Mouse (Mus musculus) heart, postnatal 25 days (tissue): Measurements from ENCODE around the gene Scn1a. TPM values are rescaled to one million over a fixed set of nuclear protein-coding genes. Genes with fewer than 3 reads are reported as not detected.

ENCODE experiments used
- DNase-seq: peaks from one replicate; pipeline ENCODE4 v3.0.0; 2022; ENCODE audit warnings: low spot score
- intact Hi-C: fragments of 180-260 bp; cut with DNase I; formaldehyde crosslinking; loops from one replicate; pipeline ENCODE4 v1.15.1; 2025
- total RNA-seq, 2 experiments: library from RNA; stranded (reverse); gene quantifications; 2 replicates each; pipeline ENCODE4 v1.2.3; 2021

Scn1a gene
- total RNA-seq: not detected

DNA sequence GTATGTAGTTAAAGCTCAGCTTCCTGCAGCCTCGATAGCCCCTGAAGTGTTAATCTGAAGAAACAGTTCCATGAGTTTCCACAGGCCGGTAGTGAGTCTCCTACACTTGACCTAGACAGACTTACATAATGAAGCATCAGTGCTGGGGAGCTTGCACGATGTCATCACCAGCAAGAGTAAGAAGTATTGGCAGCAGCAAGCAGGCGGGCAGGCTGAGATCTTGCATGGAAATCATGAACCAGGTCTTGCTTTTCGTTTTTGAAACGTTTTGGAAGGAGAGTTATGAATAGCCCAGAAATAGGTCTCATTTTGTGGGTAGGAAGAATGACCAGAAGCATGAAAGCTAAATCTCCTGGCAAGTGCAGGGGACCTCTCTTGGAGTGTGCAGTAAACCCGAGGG lies at the start of gene Scn1a:
Scn1a (minus strand) TSS at position 130 of the 400 bp plus-strand sequence.
- no peak for DNase-seq
- intact Hi-C loops: no loop called here

DNA sequence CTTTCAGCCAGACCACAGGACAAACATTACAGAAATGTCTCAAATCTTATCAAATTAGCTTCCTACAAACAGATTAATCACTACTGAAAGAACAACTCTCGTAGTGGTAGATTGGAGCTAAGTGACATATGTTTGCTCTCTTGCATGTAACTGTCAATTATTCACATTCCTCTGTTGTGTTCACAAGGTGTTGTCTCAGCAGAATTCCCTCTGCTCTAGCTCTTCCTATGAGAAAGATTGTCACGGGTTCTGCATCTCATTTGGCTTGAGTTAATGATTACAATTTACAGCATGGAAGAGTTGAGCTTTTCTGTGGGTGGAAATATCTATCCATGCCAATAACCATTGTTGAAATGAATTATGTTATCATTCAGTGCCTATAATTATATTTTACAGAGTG lies 37.8 kb upstream of the Scn1a start:
- intact Hi-C loops: no loop called here
- DNase-seq: no peak

DNA sequence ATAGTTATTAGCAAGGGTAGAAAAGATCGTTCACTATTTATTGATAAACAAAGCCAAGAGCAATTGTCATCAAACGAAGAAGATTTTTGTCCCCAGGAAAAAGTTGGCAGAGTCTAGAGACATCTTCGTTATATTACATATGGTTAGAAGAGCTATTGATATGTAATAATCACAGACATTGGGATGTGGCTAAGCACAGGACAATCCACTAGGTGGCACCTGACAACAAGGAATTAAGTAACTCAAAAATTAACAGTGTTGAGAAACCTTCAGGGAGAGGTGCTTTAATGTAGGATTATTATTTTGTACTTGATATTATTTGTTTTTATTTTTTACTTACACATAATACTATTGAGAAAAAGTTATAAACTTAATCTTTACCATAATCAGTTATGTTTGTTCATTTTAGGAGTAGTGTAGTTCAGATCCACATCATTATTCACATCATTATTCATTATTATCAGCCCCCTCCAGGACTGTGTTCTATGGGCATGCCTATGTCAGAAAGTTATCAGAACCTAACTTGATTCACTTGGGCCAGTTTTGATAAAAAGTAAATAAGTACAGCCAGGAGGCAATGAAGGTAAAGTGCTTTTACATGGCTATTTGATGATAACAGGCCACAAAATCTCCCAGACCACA lies 32.7 kb upstream of the Scn1a start:
- intact Hi-C loops: no loop called here
- DNase-seq: no peak

DNA sequence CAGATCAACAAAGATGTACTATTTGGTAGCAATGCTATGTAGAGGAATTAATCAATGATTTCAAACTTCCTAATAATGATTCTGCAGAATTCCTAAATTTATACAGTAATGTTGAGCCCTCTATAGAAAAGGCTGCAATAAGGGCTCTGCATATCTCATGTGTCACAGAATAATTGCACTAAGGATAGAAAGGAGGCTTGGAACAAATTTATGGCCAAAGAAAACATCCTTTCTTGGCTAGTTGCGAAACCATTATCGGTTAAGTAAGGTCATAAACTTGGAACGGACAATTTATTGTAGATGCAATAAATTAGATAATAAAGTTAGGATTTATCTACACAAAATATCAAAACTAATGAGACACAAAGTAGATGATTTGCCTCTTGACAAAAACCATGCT lies 24.8 kb upstream of the Scn1a start:
- DNase-seq: no peak
- intact Hi-C loops: no loop called here

DNA sequence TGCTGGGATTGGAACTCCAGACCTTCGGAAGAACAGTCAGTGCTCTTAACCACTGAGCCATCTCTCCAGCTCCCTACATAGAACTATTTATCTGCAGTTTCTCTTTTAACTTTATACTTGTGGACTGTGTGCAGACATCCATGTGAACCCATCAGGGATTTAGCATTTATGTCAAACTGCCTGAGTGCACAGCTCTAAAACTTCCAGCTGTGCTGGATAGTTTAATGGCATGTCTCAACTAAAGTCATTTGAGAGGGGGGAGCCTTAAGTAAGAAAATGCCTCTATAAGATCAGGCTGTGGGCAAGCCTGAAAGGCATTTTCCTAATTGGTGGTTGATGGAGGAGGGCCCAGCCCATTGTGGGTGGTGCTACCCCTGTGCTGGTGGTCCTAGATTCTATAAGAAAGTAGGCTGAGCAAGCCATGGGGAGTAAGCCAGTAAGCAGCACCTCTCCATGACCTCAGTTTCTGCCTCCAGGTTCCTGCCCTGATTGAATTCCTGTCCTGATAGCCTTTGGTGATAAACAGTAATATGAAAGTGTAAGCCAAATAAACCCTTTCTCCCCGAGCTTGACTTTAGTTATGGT lies 24.3 kb upstream of the Scn1a start:
- intact Hi-C loops: no loop called here

DNA sequence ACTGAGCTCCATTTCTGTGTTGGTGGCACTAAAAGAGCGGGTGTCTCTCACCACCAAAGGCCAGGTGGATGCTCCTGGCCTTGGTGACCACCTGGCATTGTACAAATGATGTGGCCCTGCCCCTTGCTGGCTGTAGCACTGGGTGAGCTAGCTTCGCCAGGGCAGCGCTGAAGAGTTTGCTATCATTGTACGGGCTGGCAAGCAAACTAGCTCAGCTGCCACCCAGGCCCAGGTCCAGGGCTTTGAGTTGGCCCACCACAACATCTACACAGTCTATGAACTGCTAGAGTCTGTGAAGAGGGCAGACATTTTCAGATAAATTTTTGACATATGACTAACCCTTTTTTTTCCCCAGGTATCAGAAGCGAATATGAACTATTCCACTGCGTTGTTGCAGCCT lies 23.3 kb upstream of the Scn1a start:
- intact Hi-C loops: no loop called here
- DNase-seq: no peak

More for the DNA sequence above, 24.3 kb upstream of the Scn1a start:
- DNase-seq: no peak

DNA sequence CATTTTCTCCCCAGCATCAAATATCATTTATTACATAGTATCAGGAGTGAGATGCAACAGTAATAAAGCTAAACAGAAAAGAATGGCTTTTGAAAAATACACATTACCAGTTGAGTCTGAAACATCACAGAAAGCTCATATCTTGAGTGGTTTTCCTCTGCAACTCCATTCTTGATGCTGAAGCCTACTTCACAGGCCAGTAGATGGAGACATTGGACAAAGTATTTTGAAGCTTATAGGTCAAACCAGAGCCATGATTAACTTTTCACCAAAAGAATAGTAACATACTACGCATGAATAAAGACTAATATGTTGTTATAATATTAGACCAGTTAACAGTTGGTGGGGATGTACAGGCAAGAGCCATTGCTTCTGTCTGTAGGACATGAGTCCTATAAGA lies 21.8 kb upstream of the Scn1a start:
- no peak for DNase-seq
- intact Hi-C loops: no loop called here

DNA sequence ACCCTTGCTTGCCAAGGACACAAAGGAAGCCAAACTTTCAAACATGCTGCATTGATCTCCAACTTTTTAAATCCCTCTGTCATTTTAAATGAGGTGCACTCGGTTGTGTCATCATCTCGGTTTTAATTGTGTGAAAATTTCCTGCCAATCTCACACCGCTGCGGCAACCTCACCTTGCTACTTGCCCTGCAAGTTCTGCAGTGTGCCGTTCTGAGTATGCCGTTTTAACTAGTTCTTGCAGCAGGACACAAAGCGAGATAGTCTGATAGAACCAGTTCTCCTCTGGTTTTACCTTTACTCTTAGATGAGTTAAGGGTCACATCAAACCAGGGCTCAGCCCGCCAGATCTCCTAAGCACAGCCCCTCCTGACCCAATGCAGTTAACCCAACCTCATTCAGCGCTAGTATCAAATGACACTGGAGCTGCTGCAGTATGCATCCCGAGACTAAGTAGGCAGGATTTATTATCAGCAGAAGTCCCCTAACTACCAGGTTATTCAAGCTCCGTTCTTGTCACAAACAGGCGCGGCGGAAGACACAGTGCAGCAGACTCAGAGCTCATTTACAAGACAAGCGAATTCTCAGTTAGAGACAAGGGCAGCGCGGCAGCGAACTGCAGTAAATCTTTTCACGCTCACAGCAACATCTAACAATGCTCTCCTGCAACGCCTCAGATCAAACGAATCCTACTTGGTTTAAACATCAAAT lies 722 bp downstream of the Scn1a start:
- DNase-seq: no peak
- intact Hi-C loops: no loop called here

DNA sequence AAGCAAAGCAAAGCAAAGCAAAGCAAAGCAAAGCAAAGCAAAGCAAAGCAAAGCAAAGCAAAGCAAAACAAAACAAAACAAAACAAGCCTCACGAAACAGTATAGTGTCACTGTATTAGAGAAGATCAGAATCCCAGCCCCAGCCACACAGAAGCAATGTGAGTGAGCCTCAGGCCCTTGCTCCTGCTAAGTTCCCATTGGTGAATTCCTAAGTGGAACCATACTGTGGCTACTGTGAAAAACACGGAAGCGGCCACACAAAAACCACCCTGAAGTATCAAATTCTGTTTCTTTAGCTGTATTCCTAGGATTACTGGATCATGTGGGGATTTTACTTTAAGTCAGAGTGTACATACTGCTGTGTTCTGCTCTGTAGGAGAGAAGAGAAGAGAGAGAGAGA lies 4.4 kb downstream of the Scn1a start:
- intact Hi-C loops: no loop called here
- no peak for DNase-seq

DNA sequence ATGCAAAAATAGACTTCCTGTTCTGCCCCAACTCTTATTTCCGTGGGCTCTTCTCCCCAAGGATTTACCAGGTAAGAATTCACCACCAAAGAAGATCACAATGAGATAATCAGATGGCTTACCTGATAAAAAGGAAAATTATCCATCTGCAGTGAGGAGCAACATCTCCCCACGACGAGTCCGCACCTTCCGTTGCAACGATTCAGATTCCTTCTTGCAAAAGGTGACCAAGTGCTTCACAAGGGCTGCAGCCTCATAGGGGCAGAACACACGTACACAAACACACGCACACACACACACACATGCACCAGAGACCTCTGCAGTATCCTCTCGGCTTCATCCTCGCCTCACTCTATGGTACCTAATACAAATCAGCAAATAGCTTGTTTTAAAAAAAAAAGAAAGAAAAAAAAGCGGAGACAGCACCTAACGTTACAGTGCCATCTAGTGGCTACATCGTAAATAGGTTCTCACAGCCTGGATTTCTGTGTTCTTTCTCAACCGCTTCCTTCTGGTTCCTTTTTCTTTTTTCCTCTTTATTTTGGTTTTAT lies 30.8 kb downstream of the Scn1a start:
- DNase-seq: no peak
- intact Hi-C loops: loop anchor here (2.0 to 5.0 kb wide), 2 partner anchors 153 to 1013 kb away; partner anchors contain the start of gene Ttc21b

DNA sequence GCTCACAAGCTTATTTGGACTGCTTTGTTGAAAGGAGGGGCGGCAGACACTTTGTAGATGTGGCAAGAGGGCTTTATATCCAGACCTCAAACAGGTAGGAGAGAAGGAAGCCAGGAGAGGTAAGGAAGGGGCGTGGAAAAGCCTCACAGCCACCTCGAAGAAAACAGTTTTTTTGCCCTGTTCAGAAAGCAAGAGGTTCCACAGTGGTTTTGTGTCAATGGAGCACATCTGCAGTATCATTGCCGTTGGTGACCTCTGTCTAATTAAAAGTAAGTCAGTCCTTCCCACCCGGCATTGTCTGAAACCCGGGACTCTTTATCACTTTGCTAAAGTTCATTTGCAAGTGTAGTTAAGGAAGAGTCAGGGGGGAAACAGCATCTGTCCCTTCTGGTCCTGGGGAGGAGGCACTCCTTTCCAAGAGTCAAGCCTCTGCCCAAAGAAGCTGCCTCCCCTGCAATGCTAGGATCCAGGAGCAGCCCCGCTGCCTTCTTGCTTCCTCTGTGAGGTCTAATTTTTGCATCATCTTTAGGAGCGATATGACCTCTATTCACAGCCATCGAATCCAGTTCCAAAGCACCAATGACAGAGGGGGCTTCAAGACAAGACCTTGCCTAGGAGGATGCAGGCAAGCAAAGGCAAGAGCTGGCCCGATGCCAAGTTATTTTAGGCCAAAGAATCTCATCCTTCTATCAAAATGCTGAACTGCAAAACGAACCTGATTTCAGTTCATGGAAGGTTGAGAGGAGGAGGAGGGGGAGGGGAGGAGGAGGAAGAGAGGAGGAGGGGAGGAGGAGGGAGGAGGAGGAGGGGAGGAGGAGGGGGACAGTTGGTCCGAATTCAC lies 31.5 kb downstream of the Scn1a start:
- DNase-seq: no peak
- intact Hi-C loops: loop anchor here (2.0 to 5.0 kb wide), 2 partner anchors 152 to 1012 kb away; partner anchors contain the start of gene Ttc21b

DNA sequence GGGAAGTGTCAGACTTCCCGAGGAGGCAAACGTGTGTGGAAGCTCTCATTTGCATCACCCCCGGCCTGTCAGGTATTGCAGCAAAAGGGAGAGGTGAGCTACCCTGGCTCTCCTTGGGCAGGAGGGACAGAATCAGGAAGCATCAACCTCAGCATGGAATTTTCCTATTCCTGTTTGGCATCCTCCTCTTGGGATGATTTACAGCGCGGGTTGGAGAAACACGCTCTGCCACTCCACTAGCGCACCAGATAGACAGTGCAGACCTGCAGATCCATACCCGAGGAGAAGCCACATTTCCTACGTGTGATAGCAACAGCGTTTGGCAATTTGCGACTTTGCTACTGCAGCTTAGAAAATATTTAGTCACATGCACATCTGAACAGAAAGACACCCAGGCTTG lies 32.2 kb downstream of the Scn1a start:
- DNase-seq: no peak
- intact Hi-C loops: loop anchor here (2.0 to 5.0 kb wide), 2 partner anchors 152 to 1011 kb away; partner anchors contain the start of gene Ttc21b

DNA sequence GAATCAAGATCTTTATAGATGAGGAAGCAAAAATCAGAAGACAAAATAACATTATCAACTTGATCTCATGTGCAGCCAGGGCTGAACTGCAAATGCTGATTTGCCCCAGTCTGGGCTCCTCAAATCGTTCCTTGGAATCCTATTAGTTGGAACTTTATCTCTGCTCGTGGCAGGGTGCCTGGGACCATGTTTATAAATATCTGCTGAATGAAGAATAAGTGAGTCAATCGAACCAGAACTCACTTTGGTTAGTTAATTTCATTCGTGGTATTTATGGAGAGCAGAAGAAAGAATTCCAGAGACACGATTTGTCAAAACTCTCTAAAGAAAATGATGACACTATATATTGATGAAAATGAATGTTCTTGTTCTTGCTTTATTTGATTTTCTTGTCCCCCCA lies 48.1 kb downstream of the Scn1a start:
- intact Hi-C loops: no loop called here
- DNase-seq: no peak

DNA sequence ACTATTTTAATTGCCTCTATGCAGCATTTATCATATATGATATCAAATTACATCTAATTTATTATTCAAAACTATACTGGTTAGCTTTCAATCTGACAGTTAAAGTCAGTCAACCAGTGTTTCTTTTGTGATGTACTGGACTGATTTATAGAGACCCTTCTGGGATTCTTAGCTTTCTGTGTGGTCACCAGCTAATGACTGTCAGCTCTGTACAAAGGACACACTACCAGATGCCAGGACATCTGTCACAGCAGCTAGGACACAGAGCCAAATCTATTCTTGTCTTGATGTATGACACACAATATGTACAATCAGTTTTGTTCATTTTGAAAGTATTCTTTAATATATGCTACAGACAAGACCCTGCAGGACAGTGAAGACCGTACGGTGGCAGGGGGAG lies 72.7 kb downstream of the Scn1a start:
- intact Hi-C loops: no loop called here
- DNase-seq: no peak

DNA sequence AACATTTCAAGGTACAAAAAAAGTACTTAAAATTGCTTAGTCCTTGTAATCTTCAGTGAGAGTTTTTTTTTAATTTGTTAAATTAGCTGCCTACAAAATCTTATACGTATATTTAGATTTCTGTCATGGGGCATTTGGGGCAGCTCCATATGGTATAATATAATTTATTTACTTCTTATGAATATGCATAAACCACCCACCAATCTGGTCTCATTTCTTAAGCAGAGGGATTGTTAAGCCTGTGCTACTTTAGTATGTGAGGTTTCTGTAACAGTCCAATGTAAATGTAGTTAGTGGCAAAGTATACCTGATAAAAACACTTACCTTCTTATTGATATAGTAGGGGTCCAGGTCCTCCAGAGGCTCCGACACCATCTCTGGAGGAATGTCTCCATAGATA lies 90.0 kb downstream of the Scn1a start:
- no peak for DNase-seq
- intact Hi-C loops: no loop called here

DNA sequence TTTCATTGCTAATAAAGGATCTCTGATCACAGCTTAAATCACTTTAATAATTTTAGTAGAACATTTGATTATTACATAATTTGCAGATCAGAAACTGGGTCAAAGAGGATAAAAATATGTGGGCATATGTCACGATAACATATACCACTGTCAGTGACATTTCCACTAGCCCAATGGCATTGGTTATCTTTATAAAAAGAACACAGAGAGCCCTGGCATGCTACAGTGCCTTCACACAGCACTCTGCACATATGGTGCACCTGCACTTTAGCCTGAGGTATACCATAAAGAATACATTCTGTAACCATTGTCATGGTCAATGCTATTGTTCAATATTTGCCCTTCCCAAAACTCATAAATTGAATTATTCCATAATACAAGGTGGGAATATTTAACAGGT lies 94.0 kb downstream of the Scn1a start:
- DNase-seq: no peak
- intact Hi-C loops: no loop called here

DNA sequence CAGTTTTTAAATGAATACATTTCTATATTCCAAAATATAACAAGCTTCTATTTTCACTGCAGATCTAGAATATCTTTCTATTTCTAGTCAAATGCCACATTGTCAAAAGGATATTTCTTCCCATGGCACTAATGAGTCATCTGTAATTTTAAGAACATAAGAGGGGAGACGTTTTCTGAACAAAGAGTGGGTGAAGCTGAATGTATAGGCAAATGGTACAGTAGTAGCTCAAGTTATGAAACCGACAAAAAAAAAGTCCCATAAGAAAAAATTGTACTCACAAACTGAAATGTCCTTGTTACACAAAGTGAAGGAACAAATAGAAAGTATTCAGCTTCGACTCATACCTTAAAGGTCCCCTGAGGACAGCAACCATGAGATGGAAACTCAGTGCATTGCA lies 94.5 kb downstream of the Scn1a start:
- no peak for DNase-seq
- intact Hi-C loops: no loop called here

DNA sequence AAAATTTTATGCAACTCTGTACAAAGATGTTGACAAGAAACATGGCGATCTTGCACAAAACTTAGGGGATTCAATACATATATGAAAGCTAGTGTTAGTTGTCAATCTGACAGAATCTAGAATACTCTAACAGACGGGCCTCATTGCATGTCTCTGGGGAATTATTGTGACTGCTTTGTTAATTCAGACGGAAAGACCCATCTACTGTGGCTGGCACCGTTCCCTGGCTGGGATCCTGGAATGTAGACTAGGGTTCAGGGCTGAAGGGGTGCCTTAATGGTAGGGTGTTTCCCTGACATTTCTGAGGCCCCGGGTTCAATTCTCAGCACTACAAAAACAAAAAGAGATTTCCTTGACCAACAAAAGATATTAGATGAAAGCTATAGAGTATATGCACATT lies 103.2 kb downstream of the Scn1a start:
- intact Hi-C loops: no loop called here
- no peak for DNase-seq

DNA sequence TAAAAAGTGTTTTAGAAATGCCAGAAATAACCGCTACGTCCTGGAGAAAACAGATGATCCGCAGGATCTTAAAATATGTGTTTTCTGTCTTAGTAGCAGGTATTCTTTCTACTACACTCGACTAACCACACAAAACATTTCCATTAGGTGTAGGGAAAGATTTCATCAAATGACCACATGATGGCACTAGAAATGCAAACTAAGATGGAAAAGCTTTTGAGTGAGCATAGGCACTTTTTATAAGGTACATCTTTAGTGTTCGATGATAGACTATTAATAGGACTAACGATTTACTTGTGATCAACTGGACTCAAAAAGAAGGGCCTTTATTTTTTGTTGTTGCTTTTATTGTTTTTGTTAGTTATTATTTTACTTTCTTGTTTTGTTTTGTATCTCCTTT lies 104.2 kb downstream of the Scn1a start:
- no peak for DNase-seq
- intact Hi-C loops: no loop called here

DNA sequence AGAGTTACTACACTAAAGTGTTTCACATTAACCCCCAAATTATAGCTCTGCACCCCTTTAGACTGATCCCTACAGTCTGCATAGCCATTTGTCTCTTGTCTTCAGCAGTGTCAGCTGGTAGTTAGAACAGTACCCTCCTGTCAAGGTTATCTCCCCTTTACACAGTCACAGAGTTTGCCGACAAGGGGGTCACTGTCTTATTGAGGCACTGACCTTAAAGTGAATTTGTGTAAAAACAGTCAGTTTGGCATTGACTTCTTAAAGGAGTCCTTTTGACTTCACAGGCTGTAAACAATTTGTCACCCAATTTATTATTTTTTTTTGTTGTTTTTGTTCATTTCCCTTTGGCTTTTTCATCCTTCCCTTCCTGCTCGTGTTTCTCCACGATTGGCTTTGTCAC lies 168.1 kb downstream of the Scn1a start:
- intact Hi-C loops: no loop called here
- no peak for DNase-seq
